Mouse (Mus musculus) neural tube, embryonic 14.5 days (tissue): ENCODE results near the gene Pitpnc1. TPM values are rescaled to one million over a fixed set of nuclear protein-coding genes. Genes with fewer than 3 reads are reported as not detected.

ENCODE experiments used
- ATAC-seq: fragments of 200-750 bp; cut with Nextera tagmentation; 2 replicates; pipeline ENCODE4 v1.8.0; 2017; ENCODE audit warnings: low read depth, mild to moderate bottlenecking, moderate TSS enrichment, moderate library complexity
- H3K27ac ChIP-seq: fragments of 300-500 bp; sonication (generic); 2 replicates; pipeline ENCODE4 v1.5.1; 2014; ENCODE audit warnings: low read depth, mild to moderate bottlenecking, control low read depth, low read length, moderate library complexity, mixed read lengths
- H3K27me3 ChIP-seq: fragments of 300-500 bp; sonication (generic); 2 replicates; pipeline ENCODE4 v1.6.1; 2014; ENCODE audit warnings: low read length; ENCODE audit not compliant: control insufficient read depth, insufficient read depth
- H3K36me3 ChIP-seq: fragments of 300-500 bp; sonication (generic); 2 replicates; pipeline ENCODE4 v1.6.1; 2014; ENCODE audit warnings: low read length, mixed read lengths; ENCODE audit not compliant: control insufficient read depth, insufficient read depth
- H3K4me1 ChIP-seq: fragments of 300-500 bp; sonication (generic); 2 replicates; pipeline ENCODE4 v1.6.1; 2014; ENCODE audit warnings: low read length; ENCODE audit not compliant: control insufficient read depth, insufficient read depth
- H3K4me2 ChIP-seq: fragments of 300-500 bp; sonication (generic); 2 replicates; pipeline ENCODE4 v1.6.1; 2014; ENCODE audit warnings: mild to moderate bottlenecking, low read depth, low read length, control low read depth
- H3K4me3 ChIP-seq: fragments of 300-500 bp; sonication (generic); 2 replicates; pipeline ENCODE4 v1.5.1; 2014; ENCODE audit warnings: low read depth, low read length, control low read depth, mixed read lengths
- H3K9ac ChIP-seq: fragments of 300-500 bp; sonication (generic); replicated peaks from 2 replicates; pipeline ENCODE4 v1.6.1; 2014; ENCODE audit warnings: low read depth, mild to moderate bottlenecking, control low read depth, low read length, mixed read lengths
- H3K9me3 ChIP-seq: fragments of 300-500 bp; sonication (generic); 2 replicates; pipeline ENCODE4 v1.6.1; 2016; ENCODE audit warnings: low read length; ENCODE audit not compliant: control insufficient read depth
- WGBS: fragments of 180-500 bp; shearing (Covaris S2); extraction: QIAGEN DNeasy Blood & Tissue Kit; methylation state at CpG from one replicate; pipeline ENCODE4 v1.1.7; 2014; 5-methylcytosine and 5-hydroxymethylcytosine counted together
- polyA plus RNA-seq: library from polyadenylated mRNA; unstranded; fragments of >200 nt; fragmentation: Nextera tagmentation; extraction: Ambion mirVana; gene quantifications from 2 replicates; pipeline ENCODE4 v1.2.1, GENCODE M21; 2014

The Pitpnc1 gene
- polyA plus RNA-seq, 1 experiment from 2014 or later, result 45.2 TPM

DNA sequence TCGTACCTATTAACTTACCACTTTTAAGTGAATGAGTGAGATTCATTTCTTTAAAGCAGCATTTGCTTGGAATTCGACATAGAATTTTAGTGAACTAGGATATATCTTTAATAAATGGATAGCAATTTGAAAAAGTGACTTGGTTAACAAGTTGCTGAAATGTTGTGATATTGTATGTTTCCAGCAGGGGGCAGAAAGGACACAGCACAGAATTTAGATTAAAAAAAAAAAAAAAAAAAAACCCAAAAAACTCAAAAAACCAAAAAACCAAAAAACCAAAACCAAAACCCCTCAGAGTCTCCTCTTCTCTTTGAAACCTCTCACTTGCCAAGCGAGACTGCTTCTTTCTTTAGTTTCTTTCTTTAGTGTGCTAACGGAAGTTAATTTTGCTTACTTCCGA is 256.8 kb downstream of the Pitpnc1 start:
- 82% methylated on average over 5 of the region's 5 CpGs for WGBS
- H3K4me1 ChIP-seq, result no peaks in the 10 kb centered on the region
- H3K4me2 ChIP-seq, result no peak overlapping the region
- H3K27me3 ChIP-seq, result no peaks in the 10 kb centered on the region
- H3K27ac ChIP-seq, result no peak overlapping the region
- H3K4me3 ChIP-seq, result no peak overlapping the region
- no peak for ATAC-seq
- no peak overlapping the region for H3K9ac ChIP-seq
- H3K9me3 ChIP-seq, result no peaks in the 10 kb centered on the region
- no peaks in the 10 kb centered on the region; the same call in 1 of the 2 replicates for H3K36me3 ChIP-seq

- no peaks in the 10 kb centered on the region for H3K4me1 ChIP-seq
- 80% methylated on average over 13 of the region's 13 CpGs for WGBS
- H3K36me3 ChIP-seq, result no peaks in the 10 kb centered on the region; the same call in 1 of the 2 replicates
- no peak overlapping the region for H3K4me3 ChIP-seq
- no peak overlapping the region for H3K27ac ChIP-seq
- H3K9me3 ChIP-seq, result no peaks in the 10 kb centered on the region
- no peaks in the 10 kb centered on the region for H3K27me3 ChIP-seq
- H3K4me2 ChIP-seq, result no peak overlapping the region
- no peak overlapping the region for H3K9ac ChIP-seq
- no peak for ATAC-seq
Measured at GRCm38 (mm10) chr11:107209818-107210217, 260.7 kb downstream of the Pitpnc1 start.

GRCm38 (mm10) chr11:107201773-107202172 is 268.7 kb downstream of the Pitpnc1 start:
- ATAC-seq, result no peak
- H3K4me2 ChIP-seq, result no peak overlapping the region
- H3K4me3 ChIP-seq, result no peak overlapping the region
- no peaks in the 10 kb centered on the region for H3K36me3 ChIP-seq
- WGBS, result 88% methylated on average over 11 of the region's 11 CpGs
- H3K4me1 ChIP-seq, result no peaks in the 10 kb centered on the region
- H3K9me3 ChIP-seq, result no peaks in the 10 kb centered on the region
- no peak overlapping the region for H3K9ac ChIP-seq
- no peaks in the 10 kb centered on the region for H3K27me3 ChIP-seq
- no peak overlapping the region for H3K27ac ChIP-seq

GRCm38 (mm10) chr11:107199281-107199680 is 271.2 kb downstream of the Pitpnc1 start:
- Histone ChIP-seq H3K4me3 (no peak overlapping the region), H3K9ac (no peak overlapping the region), H3K27ac (no peak overlapping the region), H3K4me1 (no peaks in the 10 kb centered on the region), H3K4me2 (no peak overlapping the region), H3K27me3 (no peaks in the 10 kb centered on the region), H3K9me3 (no peaks in the 10 kb centered on the region), H3K36me3 (no peaks in the 10 kb centered on the region)
- 84% methylated on average over 5 of the region's 5 CpGs for WGBS
- ATAC-seq, result no peak

- no peaks in the 10 kb centered on the region for H3K4me1 ChIP-seq
- no peak overlapping the region for H3K9ac ChIP-seq
- H3K4me2 ChIP-seq, result no peak overlapping the region
- H3K27me3 ChIP-seq, result no peaks in the 10 kb centered on the region
- no peak overlapping the region for H3K4me3 ChIP-seq
- H3K36me3 ChIP-seq, result no peaks in the 10 kb centered on the region
- ATAC-seq, result no peak
- 79% methylated on average over 2 of the region's 2 CpGs for WGBS
- H3K9me3 ChIP-seq, result no peaks in the 10 kb centered on the region
- H3K27ac ChIP-seq, result no peak overlapping the region
Measured at GRCm38 (mm10) chr11:107195334-107195733, 275.2 kb downstream of the Pitpnc1 start.

GRCm38 (mm10) chr11:107190376-107190775 is 280.1 kb downstream of the Pitpnc1 start:
- H3K27ac ChIP-seq, result no peak overlapping the region
- no peak overlapping the region for H3K4me2 ChIP-seq
- H3K4me1 ChIP-seq, result peaks cover 5% of the 10 kb centered on the region; the same call in 1 of the 2 replicates
- H3K36me3 ChIP-seq, result peaks cover 5% of the 10 kb centered on the region; the same call in 1 of the 2 replicates
- no peaks in the 10 kb centered on the region for H3K27me3 ChIP-seq
- no peak for ATAC-seq
- no peaks in the 10 kb centered on the region for H3K9me3 ChIP-seq
- H3K9ac ChIP-seq, result no peak overlapping the region
- 78% methylated on average over 2 of the region's 2 CpGs for WGBS
- no peak overlapping the region for H3K4me3 ChIP-seq

DNA sequence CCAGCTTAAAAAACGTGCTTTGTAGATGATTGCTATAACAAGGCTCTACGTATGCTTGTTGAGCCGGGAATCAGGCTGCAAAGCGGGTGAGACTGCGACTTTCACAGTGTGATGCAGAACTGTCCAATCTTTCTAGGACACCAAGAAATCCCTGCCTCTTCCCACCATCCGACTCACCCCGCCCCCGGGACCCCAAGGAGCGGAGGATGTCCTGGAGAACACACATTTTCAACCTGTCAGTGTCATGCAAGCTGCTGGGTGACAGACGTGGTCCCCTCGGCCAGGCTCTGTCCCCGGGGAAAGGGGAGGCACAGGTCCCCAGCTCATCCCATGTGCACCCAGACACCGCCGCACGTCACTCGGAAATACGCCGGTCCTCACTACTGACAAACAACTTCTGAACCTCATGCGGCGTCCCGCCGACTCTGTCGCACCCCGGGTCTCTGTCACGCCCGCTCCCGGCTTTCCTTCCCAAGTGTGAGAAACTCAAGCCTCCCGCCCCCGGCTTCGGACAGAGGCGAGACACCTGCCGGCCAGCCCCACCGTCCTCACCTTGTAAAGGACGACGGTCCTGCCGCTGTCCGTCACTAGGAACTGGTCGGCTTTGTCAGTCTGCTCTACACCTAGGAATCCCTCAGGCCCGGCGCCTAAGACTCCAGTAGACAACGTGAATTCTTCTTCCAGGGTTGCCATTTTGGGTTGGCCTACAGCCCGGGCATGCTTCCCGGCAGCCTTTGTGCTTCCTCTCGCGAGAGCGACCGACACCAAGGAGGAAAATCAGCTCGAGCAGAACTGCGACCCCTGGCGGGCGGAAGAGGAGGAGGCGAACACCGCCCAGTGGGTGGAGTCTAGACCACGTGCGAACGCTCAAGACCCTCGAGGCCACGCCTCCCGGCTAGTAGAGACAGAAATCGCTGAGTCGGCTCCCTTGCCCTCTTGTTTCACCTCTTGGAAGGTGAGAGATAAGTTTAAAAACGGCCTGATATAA is 281.6 kb downstream of the Pitpnc1 start, which contains the start of gene Nol11:
Gene Nol11 (minus strand): TSS at position 817 of the 988 bp plus-strand sequence.
- under 1% methylated on average over 62 of the region's 62 CpGs for WGBS
- peaks cover 20% of the 10 kb centered on the region; the same call in 1 of the 2 replicates for H3K36me3 ChIP-seq

DNA sequence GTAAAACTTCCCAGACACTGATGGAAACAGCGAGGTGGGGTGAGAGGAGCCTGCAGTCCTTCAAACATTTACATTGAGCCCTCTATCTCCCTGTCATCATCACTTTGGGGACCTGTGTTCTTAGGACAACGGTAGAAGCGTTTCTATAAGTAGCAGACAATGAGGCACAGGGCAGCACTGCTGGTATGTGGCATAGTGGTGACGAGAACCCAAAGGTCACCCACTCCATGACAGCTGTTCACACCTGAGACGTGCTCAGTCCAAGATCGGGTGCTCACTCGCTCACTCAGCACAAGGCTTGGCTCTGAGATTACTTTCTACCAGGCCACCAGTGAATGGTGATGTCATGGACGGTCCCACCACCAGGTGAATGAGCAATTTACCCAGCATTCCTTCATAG is 286.7 kb downstream of the Pitpnc1 start:
- no peaks in the 10 kb centered on the region for H3K9me3 ChIP-seq
- peaks cover 57% of the 10 kb centered on the region for H3K36me3 ChIP-seq
- WGBS, result 94% methylated on average over 8 of the region's 8 CpGs
- H3K4me1 ChIP-seq, result peaks cover 5% of the 10 kb centered on the region; the same call in 1 of the 2 replicates
- no peaks in the 10 kb centered on the region for H3K27me3 ChIP-seq
- H3K9ac ChIP-seq, result no peak overlapping the region
- no peak for ATAC-seq
- H3K27ac ChIP-seq, result no peak overlapping the region
- no peak overlapping the region for H3K4me3 ChIP-seq
- no peak overlapping the region for H3K4me2 ChIP-seq

More for the DNA sequence above, 281.6 kb downstream of the Pitpnc1 start, which contains the start of gene Nol11:
- peak within 1 kb of the TSS; percentile 91 for H3K4me3 ChIP-seq
- H3K27ac ChIP-seq, result peak within 1 kb of the TSS; percentile 60
- ATAC-seq, result peak; percentile 99
- H3K27me3 ChIP-seq, result no peaks in the 10 kb centered on the region
- H3K4me1 ChIP-seq, result peaks cover 5% of the 10 kb centered on the region; the same call in 1 of the 2 replicates
- peak within 1 kb of the TSS; percentile 79 for H3K4me2 ChIP-seq
- no peaks in the 10 kb centered on the region for H3K9me3 ChIP-seq
- peak within 1 kb of the TSS; percentile 92 for H3K9ac ChIP-seq

- WGBS, result 86% methylated on average over 4 of the region's 4 CpGs
- no peak overlapping the region for H3K27ac ChIP-seq
- ATAC-seq, result no peak
- H3K27me3 ChIP-seq, result no peaks in the 10 kb centered on the region
- no peaks in the 10 kb centered on the region for H3K9me3 ChIP-seq
- H3K4me3 ChIP-seq, result no peak overlapping the region
- H3K4me1 ChIP-seq, result no peaks in the 10 kb centered on the region
- peaks cover 7% of the 10 kb centered on the region; the same call in 1 of the 2 replicates for H3K36me3 ChIP-seq
- H3K9ac ChIP-seq, result no peak overlapping the region
- H3K4me2 ChIP-seq, result no peak overlapping the region
Measured at GRCm38 (mm10) chr11:107161215-107161614, 309.3 kb downstream of the Pitpnc1 start.
